Mouse (Mus musculus): ENCODE results near the gene Ccnyl1. TPM values are rescaled to one million over a fixed set of nuclear protein-coding genes. Genes with fewer than 3 reads are reported as not detected.

The Ccnyl1 gene
- total and polyA plus RNA-seq, 3 experiments, result 13.5 to 50.2 (median 16.3) TPM

DNA sequence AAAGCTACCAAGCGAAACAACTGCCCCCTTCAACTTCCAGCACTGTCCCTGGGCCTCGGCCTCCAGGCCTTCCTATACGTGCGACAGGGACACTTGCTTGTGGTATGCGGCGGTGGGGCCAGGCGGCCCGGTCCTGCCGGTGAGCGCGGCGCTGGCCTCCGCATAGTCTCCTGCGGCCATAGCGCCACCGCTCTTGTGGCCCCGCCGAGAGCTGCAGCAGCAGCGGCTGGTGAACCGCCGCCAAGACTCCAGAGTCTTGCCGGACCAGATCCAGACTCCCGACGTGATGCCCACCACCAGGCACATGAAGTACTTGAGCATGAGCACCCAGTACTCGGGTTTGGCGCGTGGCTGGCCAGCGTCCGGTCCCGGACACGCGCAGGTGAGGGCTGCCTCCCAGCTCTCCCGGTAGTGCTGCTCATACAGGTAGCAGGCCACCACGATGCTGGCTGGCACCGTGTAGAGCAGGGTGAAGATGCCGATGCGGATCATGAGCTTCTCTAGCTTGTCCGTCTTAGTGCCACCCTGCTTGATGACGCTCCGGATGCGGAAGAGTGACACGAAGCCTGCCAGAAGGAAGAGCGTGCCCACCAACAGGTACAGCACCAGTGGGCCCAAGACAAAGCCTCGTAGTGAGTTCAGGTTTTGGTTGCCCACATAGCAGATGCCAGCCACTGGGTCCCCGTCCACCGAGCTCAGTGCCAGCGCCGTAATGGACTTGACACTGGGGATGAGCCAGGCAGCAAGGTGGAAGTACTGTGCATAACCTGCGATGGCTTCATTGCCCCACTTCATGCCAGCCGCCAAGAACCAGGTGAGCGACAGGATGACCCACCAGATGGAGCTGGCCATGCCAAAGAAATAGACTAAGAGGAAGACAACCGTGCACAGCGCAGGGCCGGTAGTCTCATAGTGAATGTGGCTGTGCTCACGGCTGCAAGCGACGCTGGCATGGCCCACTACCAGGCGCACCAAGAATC, 44.8 kb downstream of the Ccnyl1 start:
- peak overlapping the region; percentile 90 for H3K4me3 ChIP-seq (ENCODE audit: low read depth, low read length)
- no peaks in the 10 kb centered on the region for H3K9me3 ChIP-seq (replicated peaks)
- H3K27me3 ChIP-seq (ENCODE audit: insufficient read depth, low read length), result no peaks in the 10 kb centered on the region
- DNase-seq (ENCODE audit: low spot score) (no peak), ATAC-seq (ENCODE audit: extremely low read depth, insufficient number of reproducible peaks, low FRiP score, poor library complexity, severe bottlenecking) (no peak)
- peaks cover 41% of the 10 kb centered on the region for H3K36me3 ChIP-seq (replicated peaks)
- H3K4me1 ChIP-seq (ENCODE audit: insufficient read depth, low read depth, low read length), result peaks cover 85% of the 10 kb centered on the region
- TF ChIP-seq TAL1 (conservative IDR thresholded peaks at IDR 0.05; ENCODE audit: low read depth, low read length), result no peak
- TF ChIP-seq GATA2 (IDR thresholded peaks at IDR 0.05; ENCODE audit: borderline replicate concordance, low read depth, low read length), result no peak
- no peak for TF ChIP-seq POLR2AphosphoS5 (IDR thresholded peaks at IDR 0.05; ENCODE audit: insufficient replicate concordance, low read depth, low read length)
- no peak for TF ChIP-seq CTCF (IDR thresholded peaks at IDR 0.05; ENCODE audit: low read depth, low read length)
- TF ChIP-seq GATA1 (IDR thresholded peaks at IDR 0.05; ENCODE audit: borderline replicate concordance, low read length), result no peak

GRCm38 (mm10) chr1:64735781-64736680, 45.8 kb downstream of the Ccnyl1 start:
- DNase-seq (ENCODE audit: low spot score) (peak; percentile 47), ATAC-seq (ENCODE audit: extremely low read depth, insufficient number of reproducible peaks, low FRiP score, poor library complexity, severe bottlenecking) (peak; percentile 4; the same call in 1 of the 2 replicates)
- peak overlapping the region; percentile 90 for H3K4me3 ChIP-seq (ENCODE audit: low read depth, low read length)
- no peaks in the 10 kb centered on the region for H3K9me3 ChIP-seq (replicated peaks)
- no peaks in the 10 kb centered on the region for H3K27me3 ChIP-seq (ENCODE audit: insufficient read depth, low read length)
- TF ChIP-seq TAL1 (conservative IDR thresholded peaks at IDR 0.05; ENCODE audit: low read depth, low read length) (no peak), GATA2 (IDR thresholded peaks at IDR 0.05; ENCODE audit: borderline replicate concordance, low read depth, low read length) (no peak), CTCF (IDR thresholded peaks at IDR 0.05; ENCODE audit: low read depth, low read length) (no peak; the same call in 1 of the 2 replicates), POLR2AphosphoS5 (IDR thresholded peaks at IDR 0.05; ENCODE audit: insufficient replicate concordance, low read depth, low read length) (no peak), GATA1 (IDR thresholded peaks at IDR 0.05; ENCODE audit: borderline replicate concordance, low read length) (no peak)
- peaks cover 78% of the 10 kb centered on the region for H3K4me1 ChIP-seq (ENCODE audit: insufficient read depth, low read depth, low read length)
- H3K36me3 ChIP-seq (replicated peaks), result peaks cover 34% of the 10 kb centered on the region

- DNase-seq (ENCODE audit: low spot score), result peak; percentile 58
- no peaks in the 10 kb centered on the region for H3K9me3 ChIP-seq (replicated peaks)
- H3K4me3 ChIP-seq (ENCODE audit: low read depth, low read length), result peak overlapping the region; percentile 90
- no peak for ATAC-seq (ENCODE audit: extremely low read depth, insufficient number of reproducible peaks, low FRiP score, poor library complexity, severe bottlenecking)
- TF ChIP-seq GATA1 (IDR thresholded peaks at IDR 0.05; ENCODE audit: borderline replicate concordance, low read length), result no peak
- no peak for TF ChIP-seq TAL1 (conservative IDR thresholded peaks at IDR 0.05; ENCODE audit: low read depth, low read length)
- no peak for TF ChIP-seq POLR2AphosphoS5 (IDR thresholded peaks at IDR 0.05; ENCODE audit: insufficient replicate concordance, low read depth, low read length)
- TF ChIP-seq CTCF (IDR thresholded peaks at IDR 0.05; ENCODE audit: low read depth, low read length), result no peak
- no peak for TF ChIP-seq GATA2 (IDR thresholded peaks at IDR 0.05; ENCODE audit: borderline replicate concordance, low read depth, low read length)
- peaks cover 26% of the 10 kb centered on the region for H3K36me3 ChIP-seq (replicated peaks)
- peaks cover 69% of the 10 kb centered on the region for H3K4me1 ChIP-seq (ENCODE audit: insufficient read depth, low read depth, low read length)
- no peaks in the 10 kb centered on the region for H3K27me3 ChIP-seq (ENCODE audit: insufficient read depth, low read length)
Measured at GRCm38 (mm10) chr1:64736681-64737501, 46.6 kb downstream of the Ccnyl1 start.

DNA sequence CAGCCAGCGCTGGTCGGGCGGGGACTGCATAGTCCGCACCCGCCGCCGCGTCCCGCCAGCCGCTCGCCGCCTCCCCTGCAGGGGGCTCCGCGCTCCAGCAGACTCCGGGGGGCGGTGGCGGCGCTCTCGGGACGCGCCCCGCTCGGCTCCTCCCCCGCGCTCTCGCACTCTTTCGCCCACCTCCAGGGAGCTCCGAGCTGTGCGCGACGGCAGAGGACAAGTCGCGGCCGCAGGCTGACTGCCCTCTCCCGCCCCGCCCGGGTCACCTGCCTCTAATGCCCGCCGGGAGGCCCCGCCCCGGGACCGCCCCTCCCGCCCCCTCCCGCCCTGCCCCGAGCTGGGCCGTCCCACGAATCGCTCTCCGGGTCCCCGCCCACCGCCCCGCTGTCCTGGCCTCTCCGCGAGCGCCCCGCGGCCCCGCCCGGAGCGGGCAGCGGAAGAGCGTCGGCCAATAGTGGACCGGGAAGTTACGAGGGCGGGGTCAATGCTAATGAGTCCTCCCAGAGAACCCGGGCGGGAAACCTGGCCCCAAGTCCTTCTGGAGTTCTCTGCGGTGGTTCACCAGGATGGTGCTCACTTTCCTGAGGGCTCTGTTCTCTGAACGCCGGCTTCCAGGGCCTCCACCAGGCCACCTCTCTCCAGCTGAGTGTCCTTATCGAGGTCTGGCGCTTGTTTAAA, 47.4 kb downstream of the Ccnyl1 start, which contains the start of gene Fzd5:
Gene Fzd5, minus strand, starts transcription at position 250 of the 678 bp plus-strand sequence.
- Histone ChIP-seq H3K27me3 (ENCODE audit: insufficient read depth, low read length) (no peaks in the 10 kb centered on the region), H3K36me3 (replicated peaks) (peaks cover 22% of the 10 kb centered on the region), H3K9me3 (replicated peaks) (no peaks in the 10 kb centered on the region), H3K4me1 (ENCODE audit: insufficient read depth, low read depth, low read length) (peaks cover 63% of the 10 kb centered on the region), H3K4me3 (ENCODE audit: low read depth, low read length) (peak within 1 kb of the TSS; percentile 90)
- no peak for TF ChIP-seq CTCF (IDR thresholded peaks at IDR 0.05; ENCODE audit: low read depth, low read length)
- TF ChIP-seq POLR2AphosphoS5 (IDR thresholded peaks at IDR 0.05; ENCODE audit: insufficient replicate concordance, low read depth, low read length), result no peak
- no peak for TF ChIP-seq TAL1 (conservative IDR thresholded peaks at IDR 0.05; ENCODE audit: low read depth, low read length)
- TF ChIP-seq GATA2 (IDR thresholded peaks at IDR 0.05; ENCODE audit: borderline replicate concordance, low read depth, low read length), result no peak
- TF ChIP-seq GATA1 (IDR thresholded peaks at IDR 0.05; ENCODE audit: borderline replicate concordance, low read length), result no peak
- ATAC-seq (ENCODE audit: extremely low read depth, insufficient number of reproducible peaks, low FRiP score, poor library complexity, severe bottlenecking) (peak; percentile 64), DNase-seq (ENCODE audit: low spot score) (peak; percentile 93)

GRCm38 (mm10) chr1:64738180-64738555, 47.9 kb downstream of the Ccnyl1 start:
- no peak for TF ChIP-seq GATA1 (IDR thresholded peaks at IDR 0.05; ENCODE audit: borderline replicate concordance, low read length)
- peaks cover 19% of the 10 kb centered on the region for H3K36me3 ChIP-seq (replicated peaks)
- peaks cover 62% of the 10 kb centered on the region for H3K4me1 ChIP-seq (ENCODE audit: insufficient read depth, low read depth, low read length)
- no peaks in the 10 kb centered on the region for H3K27me3 ChIP-seq (ENCODE audit: insufficient read depth, low read length)
- peak; percentile 0; the same call in 1 of the 2 replicates for ATAC-seq (ENCODE audit: extremely low read depth, insufficient number of reproducible peaks, low FRiP score, poor library complexity, severe bottlenecking)
- H3K4me3 ChIP-seq (ENCODE audit: low read depth, low read length), result peak overlapping the region; percentile 90
- H3K9me3 ChIP-seq (replicated peaks), result no peaks in the 10 kb centered on the region
- peak; percentile 23 for DNase-seq (ENCODE audit: low spot score)

Data from G1E (cell line).